Mouse (Mus musculus) lung, postnatal 25 days (tissue): ENCODE results near the gene Cir1.

Experiments
- DNase-seq: peaks from one replicate; pipeline ENCODE4 v3.0.0; 2022; ENCODE audit warnings: low spot score

Cir1 gene

GRCm38 (mm10) chr2:73312152-73313116 is at the start of gene Cir1, which contains the start of gene Scrn3:
Gene Cir1 (minus strand): TSS chr2:73312701.
Gene Scrn3 (plus strand): TSS chr2:73312601.
- peak; percentile 97 for DNase-seq

- DNase-seq: no peak
These were observed 48.0 kb upstream of the Cir1 start for GRCm38 (mm10) chr2:73360536-73360935.

- no peak for DNase-seq
These were observed 47.4 kb upstream of the Cir1 start for GRCm38 (mm10) chr2:73359941-73360340.

GRCm38 (mm10) chr2:73357004-73357403 is 44.5 kb upstream of the Cir1 start:
- no peak for DNase-seq

- DNase-seq: peak; percentile 52
These were observed 39.5 kb upstream of the Cir1 start for GRCm38 (mm10) chr2:73351927-73352374.

- peak; percentile 44 for DNase-seq
These were observed 39.0 kb upstream of the Cir1 start for GRCm38 (mm10) chr2:73351496-73351895.

GRCm38 (mm10) chr2:73348221-73348620 is 35.7 kb upstream of the Cir1 start:
- no peak for DNase-seq

DNA sequence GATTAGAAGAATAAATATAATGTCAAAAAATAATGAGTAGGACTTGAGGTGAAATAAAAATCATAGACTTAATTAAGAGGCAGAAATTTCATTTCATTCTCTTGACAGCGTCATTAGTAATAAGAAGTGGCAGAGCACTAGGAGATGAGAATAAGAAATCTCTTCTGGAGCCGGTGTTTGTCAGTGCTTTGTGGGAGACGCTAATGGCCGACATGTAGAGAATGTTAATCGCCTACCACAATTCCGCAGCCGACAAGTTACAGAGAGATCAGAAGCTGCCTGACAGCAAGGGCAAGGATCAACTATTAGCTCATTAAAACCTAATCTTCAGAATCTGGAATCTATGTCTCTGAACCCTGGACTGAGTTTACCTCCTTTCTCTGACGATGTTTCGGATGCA is 35.3 kb upstream of the Cir1 start:
- DNase-seq: no peak

- no peak for DNase-seq
These were observed 34.6 kb upstream of the Cir1 start for GRCm38 (mm10) chr2:73347136-73347535.

DNA sequence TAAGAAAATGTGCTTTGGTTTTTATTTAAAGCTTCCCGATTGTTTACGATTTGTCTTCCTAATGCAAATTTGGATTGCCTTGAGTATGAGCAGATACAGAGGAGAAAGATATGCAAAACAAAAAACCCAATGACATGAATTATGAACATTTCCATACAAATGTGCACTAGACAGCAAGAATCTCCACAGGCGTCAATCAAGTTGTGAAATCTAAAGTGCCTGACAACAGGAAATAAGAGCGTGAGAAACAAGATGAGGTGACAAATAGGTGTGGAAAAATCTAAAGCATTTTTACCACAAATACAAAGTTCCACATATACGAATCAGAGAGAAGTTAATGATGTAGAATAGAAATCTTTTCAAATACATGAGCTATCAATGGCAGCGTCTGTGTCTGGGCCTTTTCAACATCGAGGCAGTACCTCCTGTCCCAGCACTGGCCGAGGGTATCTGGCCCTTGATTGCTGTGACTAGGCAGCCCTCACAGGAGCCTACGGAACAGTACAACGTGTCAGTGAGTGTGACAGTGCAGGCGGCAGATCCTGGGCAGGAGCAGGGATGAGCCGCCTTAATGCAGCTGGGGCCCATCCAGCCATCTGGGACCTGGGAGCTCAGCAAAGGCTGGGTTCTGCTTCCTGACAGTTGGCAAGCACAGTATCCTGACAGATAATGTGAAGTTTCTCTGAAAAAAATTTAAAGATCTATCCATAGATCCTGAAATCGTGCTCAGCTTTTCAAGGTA is 34.0 kb upstream of the Cir1 start:
- DNase-seq: no peak

DNA sequence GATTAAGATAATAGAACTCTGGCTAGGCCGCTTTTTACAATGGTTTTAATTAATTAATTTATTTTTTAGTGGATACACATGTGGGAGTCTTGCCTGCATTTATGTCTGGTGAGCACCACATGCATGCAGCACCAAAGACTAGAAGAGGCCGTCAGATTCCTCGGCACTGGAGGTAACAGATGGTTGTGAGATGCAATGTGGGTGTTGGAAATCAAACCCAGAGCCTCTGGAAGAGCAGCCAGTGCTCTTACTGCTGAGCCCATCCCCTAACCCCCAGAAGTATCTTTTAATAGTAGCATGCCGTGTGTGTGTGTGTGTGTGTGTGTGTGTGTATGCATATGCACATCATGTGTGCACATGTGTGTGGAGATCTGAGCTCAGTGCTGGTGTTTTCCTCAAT is 32.7 kb upstream of the Cir1 start:
- no peak for DNase-seq

DNA sequence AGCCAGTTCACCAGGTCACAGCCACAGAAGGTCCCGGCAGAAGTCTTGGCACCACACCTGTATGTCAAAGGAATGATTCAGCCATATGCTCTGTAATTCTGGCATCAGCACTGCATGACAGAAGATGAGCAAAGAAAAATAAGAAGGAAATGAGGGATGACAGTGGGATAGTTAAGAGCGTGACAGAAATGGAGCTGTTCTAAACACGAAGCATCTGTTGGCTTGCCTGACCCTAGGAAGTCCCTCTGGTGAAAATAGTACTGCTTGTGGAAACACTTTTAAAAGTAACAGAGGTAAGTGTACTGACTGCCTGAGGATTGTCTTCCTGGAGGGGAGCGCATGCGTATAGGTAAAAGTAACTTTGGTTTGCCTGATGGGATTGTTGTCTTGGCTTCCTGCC is 31.2 kb upstream of the Cir1 start:
- no peak for DNase-seq

DNA sequence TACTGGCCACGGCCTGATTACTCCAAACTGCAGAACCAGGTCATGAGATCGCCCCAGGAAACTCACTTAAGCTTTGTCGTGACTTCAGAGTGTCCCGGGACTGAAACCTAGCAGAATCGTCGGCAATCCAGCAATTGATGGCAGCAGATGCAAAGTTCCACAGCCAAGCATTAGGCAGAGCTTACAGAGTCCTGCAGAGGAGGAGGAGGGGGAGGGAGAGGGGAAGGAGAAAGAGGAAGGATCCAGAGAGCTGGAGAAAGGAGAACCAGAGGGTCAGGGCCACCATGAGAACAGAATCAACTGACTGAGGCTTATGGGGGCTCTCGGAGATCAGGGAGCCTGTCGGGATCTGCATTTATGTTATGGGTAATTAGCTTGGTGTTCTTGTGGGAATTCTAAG is 25.9 kb upstream of the Cir1 start:
- DNase-seq: no peak

DNA sequence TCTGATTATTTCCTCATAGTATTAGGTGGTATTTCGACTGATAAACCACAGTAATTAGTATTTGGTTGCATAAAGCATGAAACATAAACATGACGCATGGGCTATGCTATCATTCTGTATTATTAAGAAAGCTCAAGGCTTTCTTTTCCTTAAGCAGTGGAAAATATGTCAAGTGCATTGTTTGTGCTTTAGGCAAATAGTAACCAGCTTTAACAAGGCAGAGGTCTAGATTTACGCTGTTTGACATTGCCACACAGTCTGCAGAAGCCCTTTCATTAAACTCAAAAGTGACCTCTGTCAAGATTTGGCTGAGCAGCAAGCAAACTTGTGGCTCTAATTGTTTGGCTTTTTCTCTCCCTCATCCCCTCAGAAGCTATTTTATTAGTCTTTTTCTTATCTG is 23.4 kb upstream of the Cir1 start:
- DNase-seq: peak; percentile 42

DNA sequence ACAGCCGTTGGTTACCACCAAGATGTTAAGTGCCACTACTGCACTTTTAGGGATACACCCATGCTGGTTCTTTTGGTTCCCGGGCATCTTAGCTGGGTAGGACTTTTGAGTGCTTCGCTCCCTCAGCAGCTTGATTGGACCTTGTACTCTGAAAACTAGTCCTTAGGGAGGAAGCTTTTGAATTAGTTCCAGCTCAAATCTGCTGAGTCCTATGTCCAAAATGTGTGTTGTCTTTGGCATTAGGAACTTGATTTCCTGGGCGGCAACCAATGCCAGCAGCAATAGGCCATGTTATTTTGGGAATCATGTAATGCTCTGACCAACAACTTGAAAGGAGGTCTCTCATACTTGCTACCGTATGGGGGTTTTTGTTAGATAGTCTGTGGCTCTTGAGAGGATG is 13.4 kb upstream of the Cir1 start:
- DNase-seq: no peak

DNA sequence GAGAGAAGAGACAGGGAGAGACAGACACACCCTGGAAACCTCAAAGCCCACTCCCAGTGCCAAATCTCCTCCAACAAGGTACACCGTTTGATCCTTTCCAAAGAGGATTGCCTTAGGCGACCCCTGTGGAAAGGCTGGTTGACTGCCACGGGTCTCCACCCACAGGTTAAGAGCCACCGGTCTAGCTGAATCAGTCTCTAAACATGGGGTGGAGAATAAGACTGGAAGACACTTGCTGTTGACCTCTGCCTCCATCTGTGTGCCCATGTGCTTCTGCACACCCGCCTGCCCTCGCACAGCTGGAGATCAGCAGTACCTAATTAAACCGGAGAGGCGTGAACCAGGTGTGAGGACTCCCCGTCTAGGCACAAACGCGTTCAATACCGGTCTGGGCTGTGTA is 10.5 kb upstream of the Cir1 start:
- no peak for DNase-seq

DNA sequence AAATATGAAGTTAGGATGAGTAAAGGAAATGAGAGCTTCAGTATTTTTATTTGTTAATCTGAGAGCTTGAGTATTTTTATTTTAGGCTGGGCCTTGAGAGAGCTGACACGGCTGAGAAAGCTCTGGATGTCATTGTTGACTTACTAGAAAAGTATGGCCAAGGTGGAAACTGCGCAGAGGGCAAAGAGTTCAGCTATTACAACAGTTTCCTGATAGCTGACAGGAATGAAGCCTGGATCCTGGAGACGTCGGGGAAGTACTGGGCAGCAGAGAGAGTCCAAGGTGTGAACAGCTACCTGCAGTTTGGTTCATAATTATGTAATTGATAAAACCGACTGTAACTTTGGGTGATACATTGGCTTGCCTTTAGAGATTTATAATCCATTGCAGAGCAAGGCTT is 6.7 kb upstream of the Cir1 start:
- DNase-seq: no peak

- DNase-seq: no peak
These were observed 4.9 kb upstream of the Cir1 start for GRCm38 (mm10) chr2:73317426-73317825.

GRCm38 (mm10) chr2:73314311-73314710 is 1.8 kb upstream of the Cir1 start:
- no peak for DNase-seq

DNA sequence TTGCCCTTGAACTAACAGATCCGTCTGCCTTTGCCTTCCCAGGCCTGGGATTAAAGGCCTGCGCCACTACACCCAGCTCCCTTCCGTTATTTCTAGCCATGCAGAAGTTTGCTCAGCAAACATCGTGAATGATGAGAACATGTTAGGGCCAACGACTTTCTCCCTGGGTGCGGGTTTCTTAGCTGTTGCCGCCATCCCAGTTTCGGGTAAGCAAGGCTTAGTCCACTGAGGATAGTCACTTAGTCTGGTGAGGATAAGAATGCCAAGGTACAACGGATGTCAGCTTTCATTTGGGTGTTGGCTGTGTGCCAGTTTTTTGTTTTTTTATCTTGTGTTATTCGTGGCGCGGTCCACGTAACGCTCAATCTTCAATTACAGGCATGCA is 608 bp upstream of the Cir1 start:
- DNase-seq: peak; percentile 38

DNA sequence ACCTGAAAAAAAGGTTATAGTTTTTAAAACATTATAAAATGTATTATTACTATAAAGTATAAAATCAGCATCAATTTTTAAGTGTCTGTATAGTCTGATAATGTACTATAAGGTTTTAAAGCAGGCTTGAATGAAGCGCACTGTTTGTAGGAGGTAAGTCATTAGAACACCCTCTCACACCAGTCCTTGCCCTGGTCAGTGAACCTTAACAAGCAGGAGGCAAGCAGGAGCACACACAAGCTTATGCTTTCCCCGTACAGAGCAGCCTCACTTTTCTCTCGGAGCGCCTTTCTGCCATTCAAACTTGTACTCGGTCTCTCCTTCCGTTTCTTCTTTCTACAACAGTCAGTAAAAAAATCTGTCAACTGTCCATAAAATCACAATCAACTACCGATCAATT is 6.5 kb downstream of the Cir1 start:
- DNase-seq: no peak

DNA sequence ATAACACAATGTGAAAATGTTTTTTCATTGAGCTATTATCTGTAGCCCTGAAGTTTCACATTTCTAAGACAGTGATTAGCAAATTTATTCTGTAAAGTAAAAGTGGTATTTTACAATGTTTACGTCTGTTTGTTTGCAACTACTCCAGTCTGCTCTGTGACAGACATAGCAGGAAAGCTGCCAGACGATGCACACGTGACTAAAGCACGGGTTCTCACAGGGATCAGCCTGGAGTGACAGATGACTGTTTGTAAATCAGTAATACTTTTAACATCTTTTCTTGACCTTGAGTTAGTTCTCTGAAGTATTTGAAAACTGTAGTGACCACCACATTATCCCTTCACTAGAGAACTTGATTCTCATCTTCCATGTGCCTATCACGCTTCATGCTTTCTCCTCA is 8.0 kb downstream of the Cir1 start:
- no peak for DNase-seq

DNA sequence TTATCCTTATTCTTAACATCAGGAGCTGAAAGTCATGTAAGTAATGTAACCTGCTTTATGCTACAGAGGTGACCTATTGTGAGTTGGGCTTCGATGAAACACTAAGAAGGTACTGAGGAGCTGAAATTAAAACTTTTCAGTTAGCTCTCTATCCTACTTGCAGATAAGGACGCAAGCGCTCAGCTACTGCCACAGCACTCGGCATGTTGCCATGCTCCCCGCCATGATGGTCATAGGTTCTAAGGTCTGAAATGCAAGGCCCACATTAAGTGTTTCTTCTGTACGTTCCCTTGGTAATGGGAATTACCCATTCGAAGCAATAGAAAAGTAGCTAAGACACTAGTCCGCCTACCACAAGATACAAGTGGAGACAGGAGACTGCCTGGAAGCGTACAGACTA is 9.8 kb downstream of the Cir1 start:
- DNase-seq: no peak
